Mouse (Mus musculus): Measurements from ENCODE around the gene Wdr31.

Gene Wdr31

GRCm38 (mm10) chr4:62439793-62440192 lies 30.9 kb downstream of the Wdr31 start:
- no peak for DNase-seq (ENCODE audit: low read depth)

- no peak for DNase-seq (ENCODE audit: low read depth)
Observed at GRCm38 (mm10) chr4:62437871-62438270, 32.8 kb downstream of the Wdr31 start.

- DNase-seq (ENCODE audit: low read depth): no peak
Observed at GRCm38 (mm10) chr4:62437256-62437778, 33.4 kb downstream of the Wdr31 start.

- DNase-seq (ENCODE audit: low read depth): no peak
Observed at GRCm38 (mm10) chr4:62435081-62435480, 35.6 kb downstream of the Wdr31 start, which contains the start of gene Rnf183. Gene Rnf183, minus strand, starts transcription at chr4:62435252.

- DNase-seq (ENCODE audit: low read depth): peak; percentile 23
Observed at GRCm38 (mm10) chr4:62433939-62434870, 36.5 kb downstream of the Wdr31 start.

GRCm38 (mm10) chr4:62431522-62431921 lies 39.2 kb downstream of the Wdr31 start:
- DNase-seq (ENCODE audit: low read depth): peak; percentile 54

- no peak for DNase-seq (ENCODE audit: low read depth)
Observed at GRCm38 (mm10) chr4:62430678-62431077, 40.0 kb downstream of the Wdr31 start.

- DNase-seq (ENCODE audit: low read depth): no peak
Observed at GRCm38 (mm10) chr4:62429616-62430015, 41.1 kb downstream of the Wdr31 start.

- no peak for DNase-seq (ENCODE audit: low read depth)
Observed at GRCm38 (mm10) chr4:62427978-62428758, 42.5 kb downstream of the Wdr31 start.

GRCm38 (mm10) chr4:62425891-62426290 lies 44.8 kb downstream of the Wdr31 start:
- DNase-seq (ENCODE audit: low read depth): no peak

- DNase-seq (ENCODE audit: low read depth): no peak
Observed at GRCm38 (mm10) chr4:62419091-62419490, 51.6 kb downstream of the Wdr31 start.

- DNase-seq (ENCODE audit: low read depth): no peak
Observed at GRCm38 (mm10) chr4:62418448-62418847, 52.2 kb downstream of the Wdr31 start.

- no peak for DNase-seq (ENCODE audit: low read depth)
Observed at GRCm38 (mm10) chr4:62411606-62412005, 59.1 kb downstream of the Wdr31 start.

GRCm38 (mm10) chr4:62410325-62410724 lies 60.4 kb downstream of the Wdr31 start:
- peak; percentile 25 for DNase-seq (ENCODE audit: low read depth)

- no peak for DNase-seq (ENCODE audit: low read depth)
Observed at GRCm38 (mm10) chr4:62409615-62410014, 61.1 kb downstream of the Wdr31 start.

GRCm38 (mm10) chr4:62408601-62409282 lies 62.0 kb downstream of the Wdr31 start, which contains the start of the genes Cdc26 and Prpf4:
Gene Cdc26, minus strand, starts transcription at chr4:62408642.
Gene Prpf4, plus strand, starts transcription at chr4:62408797.
- peak; percentile 100 for DNase-seq (ENCODE audit: low read depth)

GRCm38 (mm10) chr4:62407730-62408582 lies 62.7 kb downstream of the Wdr31 start:
- DNase-seq (ENCODE audit: low read depth): peak; percentile 87

GRCm38 (mm10) chr4:62406133-62406532 lies 64.6 kb downstream of the Wdr31 start:
- DNase-seq (ENCODE audit: low read depth): no peak

- peak; percentile 91 for DNase-seq (ENCODE audit: low read depth)
Observed at GRCm38 (mm10) chr4:62398956-62399355, 71.7 kb downstream of the Wdr31 start.

Measured in NIH3T3 (cell line).